Mouse (Mus musculus): Measurements from ENCODE around the gene 9430097D07Rik. TPM values are rescaled to one million over a fixed set of nuclear protein-coding genes. Genes with fewer than 3 reads are reported as not detected.

The 9430097D07Rik gene
- polyA plus RNA-seq, 1 experiment from 2014 or later: 0.30 TPM

GRCm38 (mm10) chr2:32536086-32536633 lies 39.3 kb downstream of the 9430097D07Rik start:
- ATAC-seq (no peak), DNase-seq (ENCODE audit: low spot score) (peak; percentile 49)
- Histone ChIP-seq H3K4me2 (ENCODE audit: low read length) (peak overlapping the region; percentile 75), H3K4me3 (ENCODE audit: low read depth, low read length) (peak overlapping the region; percentile 86), H3K27ac (ENCODE audit: low read depth, low read length) (0 out of 2 replicates have a peak overlapping the region, but pooled peaks have one; percentile 18), H3K27me3 (replicated peaks; ENCODE audit: control insufficient read depth, insufficient read depth, low read length) (no peaks in the 10 kb centered on the region), H3K36me3 (ENCODE audit: control insufficient read depth, insufficient read depth, low read length) (no peaks in the 10 kb centered on the region), H3K9ac (ENCODE audit: low read length) (peak overlapping the region; percentile 91), H3K9me3 (replicated peaks; ENCODE audit: control insufficient read depth, low read length) (no peaks in the 10 kb centered on the region), H3K4me1 (ENCODE audit: control insufficient read depth, insufficient read depth, low read length) (peaks cover 47% of the 10 kb centered on the region)
- WGBS: 2% methylated on average over 14 of the region's 14 CpGs

- WGBS: under 1% methylated on average over 45 of the region's 56 CpGs
- H3K4me2 ChIP-seq (ENCODE audit: low read length): peak overlapping the region; percentile 75
Observed at GRCm38 (mm10) chr2:32535501-32535991, 39.9 kb downstream of the 9430097D07Rik start.

DNA sequence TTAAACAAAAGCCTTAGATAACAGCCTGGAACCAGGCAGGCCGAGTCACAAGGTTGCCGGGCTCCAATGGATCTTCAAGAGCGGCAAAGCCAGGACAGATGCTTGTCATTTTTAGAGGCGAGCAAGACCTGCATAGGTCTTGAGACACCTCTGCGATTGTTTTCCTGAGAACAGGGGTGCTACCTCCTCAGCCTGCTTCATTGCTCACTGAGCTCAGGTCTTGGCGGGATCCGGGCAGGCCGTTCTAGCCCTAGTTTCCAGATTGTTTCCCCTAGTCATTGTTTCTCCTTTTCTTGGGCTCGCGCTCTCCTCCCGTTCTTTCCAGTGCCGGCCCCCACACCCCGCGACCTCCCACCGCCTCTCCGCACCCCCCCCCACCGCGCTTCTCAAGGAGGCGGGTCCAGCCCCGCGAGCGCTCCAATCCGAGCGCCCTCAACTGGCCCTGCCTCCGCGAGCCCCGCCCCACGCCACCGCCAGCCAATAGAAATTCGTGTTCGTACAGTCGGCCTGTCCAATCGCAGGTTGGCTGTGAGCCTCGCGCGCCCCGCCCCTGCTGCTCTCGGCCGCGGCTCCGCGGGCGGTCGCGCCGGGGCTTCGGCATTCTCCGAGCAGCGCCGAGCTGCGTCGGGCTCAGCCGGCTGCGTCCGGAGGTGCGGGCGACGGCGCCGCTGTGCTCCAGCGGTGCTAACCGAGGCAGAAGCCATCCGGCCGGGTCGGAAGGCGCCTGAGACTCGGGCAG lies 40.6 kb downstream of the 9430097D07Rik start, which contains the start of gene Fam102a:
Gene Fam102a, plus strand, starts transcription at position 600 of the 739 bp plus-strand sequence.
- ATAC-seq: peak; percentile 97
- Histone ChIP-seq H3K27ac (ENCODE audit: low read depth, low read length) (peak within 1 kb of the TSS; percentile 84), H3K9ac (ENCODE audit: low read length) (peak within 1 kb of the TSS; percentile 91), H3K4me3 (ENCODE audit: low read depth, low read length) (peak within 1 kb of the TSS; percentile 86), H3K27me3 (replicated peaks; ENCODE audit: control insufficient read depth, insufficient read depth, low read length) (no peaks in the 10 kb centered on the region), H3K9me3 (replicated peaks; ENCODE audit: control insufficient read depth, low read length) (no peaks in the 10 kb centered on the region), H3K4me1 (ENCODE audit: control insufficient read depth, insufficient read depth, low read length) (peaks cover 47% of the 10 kb centered on the region), H3K36me3 (ENCODE audit: control insufficient read depth, insufficient read depth, low read length) (no peaks in the 10 kb centered on the region), H3K4me2 (ENCODE audit: low read length) (peak within 1 kb of the TSS; percentile 75)
- peak; percentile 98 for DNase-seq (ENCODE audit: low spot score)
- WGBS: under 1% methylated on average over 66 of the region's 67 CpGs

More at GRCm38 (mm10) chr2:32535501-32535991, 39.9 kb downstream of the 9430097D07Rik start:
- no peak; the same call in 1 of the 2 replicates for ATAC-seq
- Histone ChIP-seq H3K36me3 (ENCODE audit: control insufficient read depth, insufficient read depth, low read length) (no peaks in the 10 kb centered on the region), H3K4me1 (ENCODE audit: control insufficient read depth, insufficient read depth, low read length) (peaks cover 47% of the 10 kb centered on the region), H3K27me3 (replicated peaks; ENCODE audit: control insufficient read depth, insufficient read depth, low read length) (no peaks in the 10 kb centered on the region), H3K9me3 (replicated peaks; ENCODE audit: control insufficient read depth, low read length) (no peaks in the 10 kb centered on the region), H3K27ac (ENCODE audit: low read depth, low read length) (peak overlapping the region; percentile 80), H3K4me3 (ENCODE audit: low read depth, low read length) (peak overlapping the region; percentile 86), H3K9ac (ENCODE audit: low read length) (peak overlapping the region; percentile 91)
- peak; percentile 49 for DNase-seq (ENCODE audit: low spot score)

- H3K4me1 ChIP-seq (ENCODE audit: control insufficient read depth, insufficient read depth, low read length): peaks cover 43% of the 10 kb centered on the region
- peak overlapping the region; percentile 84 for H3K27ac ChIP-seq (ENCODE audit: low read depth, low read length)
- H3K9ac ChIP-seq (ENCODE audit: low read length): peak overlapping the region; percentile 91
- no peaks in the 10 kb centered on the region for H3K27me3 ChIP-seq (replicated peaks; ENCODE audit: control insufficient read depth, insufficient read depth, low read length)
- ATAC-seq: 0 out of 2 replicates have a peak, but pooled peaks have one; percentile 1
- H3K36me3 ChIP-seq (ENCODE audit: control insufficient read depth, insufficient read depth, low read length): no peaks in the 10 kb centered on the region
- peak overlapping the region; percentile 86 for H3K4me3 ChIP-seq (ENCODE audit: low read depth, low read length)
- H3K9me3 ChIP-seq (replicated peaks; ENCODE audit: control insufficient read depth, low read length): no peaks in the 10 kb centered on the region
- H3K4me2 ChIP-seq (ENCODE audit: low read length): peak overlapping the region; percentile 75
- peak; percentile 68 for DNase-seq (ENCODE audit: low spot score)
- 12% methylated on average over 13 of the region's 13 CpGs for WGBS
Observed at GRCm38 (mm10) chr2:32534061-32534732, 41.3 kb downstream of the 9430097D07Rik start.

DNA sequence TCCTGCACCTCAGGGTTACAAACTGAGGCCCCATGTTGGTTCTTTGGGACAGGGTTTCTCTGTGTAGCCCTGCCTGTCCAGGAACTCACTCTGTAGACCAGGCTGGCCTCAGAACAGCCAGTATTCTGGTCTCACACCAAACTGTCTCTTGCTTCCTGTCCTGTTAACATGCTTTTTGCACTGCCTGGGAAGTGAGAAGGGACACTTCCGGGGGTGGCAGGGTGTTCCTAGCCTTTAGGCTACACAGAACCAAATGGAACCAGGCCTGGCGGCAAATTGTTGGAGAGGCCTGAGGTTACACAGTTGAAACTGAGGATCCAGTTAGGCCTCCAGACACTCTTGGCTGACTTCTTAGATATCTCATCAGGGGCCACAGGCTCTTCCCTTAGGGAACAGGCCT lies 42.3 kb downstream of the 9430097D07Rik start:
- no peaks in the 10 kb centered on the region for H3K27me3 ChIP-seq (replicated peaks; ENCODE audit: control insufficient read depth, insufficient read depth, low read length)
- no peaks in the 10 kb centered on the region for H3K9me3 ChIP-seq (replicated peaks; ENCODE audit: control insufficient read depth, low read length)
- H3K27ac ChIP-seq (ENCODE audit: low read depth, low read length): no peak overlapping the region
- no peaks in the 10 kb centered on the region for H3K36me3 ChIP-seq (ENCODE audit: control insufficient read depth, insufficient read depth, low read length)
- H3K4me3 ChIP-seq (ENCODE audit: low read depth, low read length): no peak overlapping the region
- ATAC-seq (no peak), DNase-seq (ENCODE audit: low spot score) (no peak)
- WGBS: 93% methylated on average over 2 of the region's 2 CpGs
- no peak overlapping the region for H3K4me2 ChIP-seq (ENCODE audit: low read length)
- no peak overlapping the region for H3K9ac ChIP-seq (ENCODE audit: low read length)
- peaks cover 34% of the 10 kb centered on the region for H3K4me1 ChIP-seq (ENCODE audit: control insufficient read depth, insufficient read depth, low read length)

DNA sequence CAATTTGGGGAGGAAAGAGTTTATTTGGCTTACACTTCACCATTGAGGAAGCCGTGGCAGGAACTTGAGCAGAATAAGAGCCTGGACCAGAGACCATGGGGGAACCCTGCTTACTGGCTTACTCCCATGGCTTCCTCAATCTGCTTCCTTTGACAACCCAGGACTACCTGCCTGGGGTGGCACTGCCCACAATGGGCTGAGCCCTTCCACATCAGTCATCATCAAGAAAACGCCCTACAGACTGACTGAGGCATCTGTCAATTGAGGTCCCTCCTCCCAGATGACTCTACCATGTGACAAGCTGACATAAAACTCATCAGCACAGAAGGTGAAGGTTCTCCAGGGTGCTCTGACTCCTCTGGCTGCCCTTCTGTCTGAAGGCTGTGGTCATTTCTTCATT lies 45.0 kb downstream of the 9430097D07Rik start:
- H3K4me2 ChIP-seq (ENCODE audit: low read length): no peak overlapping the region
- ATAC-seq (no peak), DNase-seq (ENCODE audit: low spot score) (no peak)
- H3K4me1 ChIP-seq (ENCODE audit: control insufficient read depth, insufficient read depth, low read length): peaks cover 10% of the 10 kb centered on the region
- H3K27me3 ChIP-seq (replicated peaks; ENCODE audit: control insufficient read depth, insufficient read depth, low read length): no peaks in the 10 kb centered on the region
- no peak overlapping the region for H3K9ac ChIP-seq (ENCODE audit: low read length)
- H3K9me3 ChIP-seq (replicated peaks; ENCODE audit: control insufficient read depth, low read length): no peaks in the 10 kb centered on the region
- H3K36me3 ChIP-seq (ENCODE audit: control insufficient read depth, insufficient read depth, low read length): no peaks in the 10 kb centered on the region
- 74% methylated on average over 2 of the region's 2 CpGs for WGBS
- H3K4me3 ChIP-seq (ENCODE audit: low read depth, low read length): no peak overlapping the region
- no peak overlapping the region for H3K27ac ChIP-seq (ENCODE audit: low read depth, low read length)

DNA sequence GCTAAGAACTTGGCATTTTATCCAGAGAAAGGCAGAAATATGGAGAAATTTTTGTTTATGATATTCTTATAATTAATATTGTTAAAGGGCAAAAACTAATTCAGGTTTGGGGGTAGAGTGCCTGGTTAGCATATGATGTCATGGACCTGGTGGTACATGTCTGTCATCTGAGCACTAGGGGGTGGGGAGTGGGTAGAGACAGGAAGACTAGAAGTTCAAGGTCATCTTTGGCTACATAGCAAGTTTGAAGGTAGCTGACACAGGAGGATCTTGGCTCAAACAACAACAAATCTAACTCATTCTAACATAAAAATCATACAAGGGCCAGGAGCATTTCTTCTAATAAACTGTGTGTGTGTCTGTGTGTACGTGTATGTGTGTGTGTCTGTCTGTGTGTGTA lies 47.2 kb downstream of the 9430097D07Rik start:
- no peaks in the 10 kb centered on the region for H3K36me3 ChIP-seq (ENCODE audit: control insufficient read depth, insufficient read depth, low read length)
- H3K4me3 ChIP-seq (ENCODE audit: low read depth, low read length): no peak overlapping the region
- DNase-seq (ENCODE audit: low spot score) (no peak), ATAC-seq (no peak)
- H3K9ac ChIP-seq (ENCODE audit: low read length): no peak overlapping the region
- H3K27me3 ChIP-seq (replicated peaks; ENCODE audit: control insufficient read depth, insufficient read depth, low read length): no peaks in the 10 kb centered on the region
- WGBS: 91% methylated on average over 1 of the region's 1 CpGs
- no peak overlapping the region for H3K27ac ChIP-seq (ENCODE audit: low read depth, low read length)
- H3K9me3 ChIP-seq (replicated peaks; ENCODE audit: control insufficient read depth, low read length): no peaks in the 10 kb centered on the region
- no peak overlapping the region for H3K4me2 ChIP-seq (ENCODE audit: low read length)
- no peaks in the 10 kb centered on the region for H3K4me1 ChIP-seq (ENCODE audit: control insufficient read depth, insufficient read depth, low read length)

DNA sequence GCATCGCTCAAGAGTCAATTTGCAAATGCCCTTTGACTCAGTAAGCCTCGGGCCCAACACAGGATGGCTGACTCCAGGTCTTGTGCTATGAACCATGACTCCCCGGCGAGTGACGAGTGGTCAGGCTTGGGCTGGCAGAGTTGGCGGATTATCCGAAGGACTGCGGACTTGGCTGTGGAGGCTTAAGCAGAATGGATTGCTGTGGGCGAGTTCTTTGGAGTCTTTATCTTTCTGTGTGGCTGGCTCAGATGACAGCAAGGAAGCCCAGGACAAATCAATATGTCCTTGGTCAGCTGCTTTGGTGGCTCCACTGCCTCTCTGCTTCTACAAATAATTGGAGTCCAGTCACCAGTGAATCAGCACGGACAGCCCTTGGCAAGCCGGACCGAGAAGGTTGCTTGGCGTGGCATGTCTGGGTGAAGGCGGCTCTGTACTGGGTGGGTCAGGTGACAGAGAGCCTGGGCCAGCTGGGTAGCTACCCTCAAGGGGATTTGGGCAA lies 48.0 kb downstream of the 9430097D07Rik start:
- no peaks in the 10 kb centered on the region for H3K27me3 ChIP-seq (replicated peaks; ENCODE audit: control insufficient read depth, insufficient read depth, low read length)
- H3K4me3 ChIP-seq (ENCODE audit: low read depth, low read length): no peak overlapping the region
- no peak overlapping the region for H3K9ac ChIP-seq (ENCODE audit: low read length)
- no peak overlapping the region for H3K4me2 ChIP-seq (ENCODE audit: low read length)
- H3K36me3 ChIP-seq (ENCODE audit: control insufficient read depth, insufficient read depth, low read length): no peaks in the 10 kb centered on the region
- DNase-seq (ENCODE audit: low spot score) (no peak), ATAC-seq (no peak)
- H3K27ac ChIP-seq (ENCODE audit: low read depth, low read length): no peak overlapping the region
- WGBS: 72% methylated on average over 14 of the region's 14 CpGs
- no peaks in the 10 kb centered on the region for H3K9me3 ChIP-seq (replicated peaks; ENCODE audit: control insufficient read depth, low read length)
- H3K4me1 ChIP-seq (ENCODE audit: control insufficient read depth, insufficient read depth, low read length): no peaks in the 10 kb centered on the region
